Mouse (Mus musculus): ENCODE results near the gene Rnf213.

Rnf213 gene

DNA sequence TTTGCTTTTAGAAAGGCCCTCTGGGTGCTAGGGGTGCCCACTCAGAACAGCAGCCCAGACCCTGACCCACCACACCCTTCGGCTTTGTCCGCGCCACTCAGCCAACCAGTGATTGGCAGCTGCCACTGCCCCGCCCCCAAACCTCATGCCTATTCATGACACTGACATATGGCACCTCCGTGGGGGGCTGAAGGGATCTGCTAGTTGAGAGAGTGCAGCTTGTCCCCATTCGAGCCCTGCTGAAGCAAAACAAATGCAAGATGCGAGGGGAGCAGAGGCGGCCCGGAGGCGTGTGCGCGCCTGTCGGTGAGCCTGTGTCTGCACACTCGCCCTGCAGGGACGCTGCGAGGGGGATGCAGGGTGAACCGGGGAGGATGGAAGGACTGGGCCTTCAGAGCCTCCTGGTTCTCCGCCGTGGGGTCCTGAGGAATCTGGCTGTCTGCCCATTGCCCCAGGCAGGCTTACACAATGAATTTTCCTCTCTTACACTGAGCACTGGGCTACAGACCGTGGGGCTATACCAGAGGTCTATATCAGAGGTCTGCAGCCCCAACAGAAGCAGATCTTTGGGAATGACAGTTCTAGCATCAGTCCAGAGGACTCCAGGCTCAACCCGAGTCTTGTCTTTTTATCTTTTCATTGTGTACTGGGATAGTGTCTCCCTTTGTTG is 122.2 kb downstream of the Rnf213 start:
- no peak for DNase-seq (ENCODE audit: low read depth, low spot score)

DNA sequence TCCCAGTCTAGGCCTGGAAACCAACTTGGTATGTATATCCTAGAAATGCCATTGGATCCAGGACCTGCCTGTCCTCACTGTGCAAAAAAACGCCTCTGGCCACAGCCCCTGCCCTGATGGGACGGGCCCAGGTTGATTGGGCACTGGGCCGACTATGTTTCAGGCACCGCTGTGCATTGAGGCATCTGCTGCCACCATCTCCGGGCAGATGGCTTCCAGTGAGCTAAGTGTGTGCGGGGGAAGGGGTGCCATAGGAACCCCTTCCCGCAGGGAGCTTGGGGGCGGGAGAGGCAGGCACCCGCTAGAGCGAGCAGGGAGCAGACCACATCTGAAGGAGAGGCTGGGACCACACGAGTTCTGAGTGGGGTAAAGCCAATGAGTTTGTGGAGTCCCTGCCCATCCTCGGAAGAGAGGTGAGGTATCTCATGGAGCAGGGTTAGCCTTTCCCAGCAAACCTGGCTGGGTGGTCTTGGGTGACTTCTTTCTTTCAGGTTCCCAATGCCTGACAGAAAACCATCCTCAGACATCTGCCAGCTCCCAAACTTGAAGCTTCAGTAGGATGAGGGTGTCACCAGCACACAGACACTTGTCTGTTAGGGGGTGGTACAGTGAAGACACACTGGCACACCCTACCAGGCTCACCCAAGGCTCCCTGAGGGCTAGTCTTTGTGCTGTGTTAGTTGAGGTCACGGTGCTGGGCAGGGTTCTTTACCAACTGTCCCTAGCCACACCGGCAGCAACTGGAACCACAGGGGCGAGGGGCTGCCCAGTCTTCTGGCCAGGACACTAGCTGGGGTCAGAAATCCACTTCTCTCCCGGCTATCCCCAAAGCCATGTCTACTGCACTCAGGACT is 123.2 kb downstream of the Rnf213 start:
- no peak for DNase-seq (ENCODE audit: low read depth, low spot score)

DNA sequence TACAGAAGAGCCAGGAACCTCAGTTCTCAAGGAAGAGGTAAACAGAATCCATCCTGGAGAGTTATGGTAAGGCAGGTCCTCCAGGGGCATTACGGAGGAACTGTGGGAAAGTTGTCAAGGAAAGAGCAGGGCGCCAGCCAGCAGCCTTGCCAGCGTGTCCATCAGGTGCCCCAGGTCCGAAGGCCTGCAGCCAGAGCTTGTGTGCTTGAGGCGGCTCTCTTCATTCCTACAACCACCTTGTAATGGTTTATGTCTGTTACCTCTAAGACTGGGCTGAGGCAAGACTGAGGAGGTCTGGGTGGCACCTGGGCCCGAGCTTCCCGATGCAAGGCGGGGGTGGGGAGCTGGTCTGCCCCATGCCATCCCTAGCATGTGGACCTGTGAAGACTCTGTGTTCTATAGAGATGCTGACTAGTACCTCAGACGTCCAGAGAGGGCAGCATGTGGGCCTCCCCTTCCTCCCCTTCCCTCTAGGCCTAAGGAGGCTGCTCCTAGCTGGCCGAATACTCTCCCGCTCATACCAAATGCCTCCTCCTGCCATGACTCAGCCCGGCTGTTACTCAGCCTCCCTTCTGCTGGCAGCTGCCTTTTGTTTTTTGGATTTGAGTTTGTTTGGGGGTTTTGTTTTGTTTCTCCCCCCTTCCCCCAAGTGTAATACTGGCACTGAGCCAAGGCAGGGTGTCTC is 123.9 kb downstream of the Rnf213 start:
- no peak for DNase-seq (ENCODE audit: low read depth, low spot score)

DNA sequence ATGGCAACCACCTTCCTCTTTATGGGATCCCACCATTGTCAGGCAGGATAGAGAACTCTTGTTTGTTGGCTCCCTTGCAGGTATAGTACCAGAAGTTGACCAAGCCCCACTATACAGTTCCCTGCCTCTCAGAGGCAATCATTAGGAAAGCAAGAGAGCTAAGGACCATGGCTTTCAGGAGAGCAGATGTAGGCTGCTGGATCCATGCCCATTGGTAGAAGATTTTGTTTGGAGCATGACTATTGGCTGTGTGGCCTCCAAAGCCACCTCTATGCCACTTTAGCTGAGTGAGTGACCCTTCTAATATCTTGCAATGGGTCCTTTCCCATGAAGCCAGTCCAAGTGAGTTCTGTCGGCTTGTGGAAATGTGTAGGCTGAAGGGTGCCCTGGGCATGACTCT is 126.5 kb downstream of the Rnf213 start:
- no peak for DNase-seq (ENCODE audit: low read depth, low spot score)

DNA sequence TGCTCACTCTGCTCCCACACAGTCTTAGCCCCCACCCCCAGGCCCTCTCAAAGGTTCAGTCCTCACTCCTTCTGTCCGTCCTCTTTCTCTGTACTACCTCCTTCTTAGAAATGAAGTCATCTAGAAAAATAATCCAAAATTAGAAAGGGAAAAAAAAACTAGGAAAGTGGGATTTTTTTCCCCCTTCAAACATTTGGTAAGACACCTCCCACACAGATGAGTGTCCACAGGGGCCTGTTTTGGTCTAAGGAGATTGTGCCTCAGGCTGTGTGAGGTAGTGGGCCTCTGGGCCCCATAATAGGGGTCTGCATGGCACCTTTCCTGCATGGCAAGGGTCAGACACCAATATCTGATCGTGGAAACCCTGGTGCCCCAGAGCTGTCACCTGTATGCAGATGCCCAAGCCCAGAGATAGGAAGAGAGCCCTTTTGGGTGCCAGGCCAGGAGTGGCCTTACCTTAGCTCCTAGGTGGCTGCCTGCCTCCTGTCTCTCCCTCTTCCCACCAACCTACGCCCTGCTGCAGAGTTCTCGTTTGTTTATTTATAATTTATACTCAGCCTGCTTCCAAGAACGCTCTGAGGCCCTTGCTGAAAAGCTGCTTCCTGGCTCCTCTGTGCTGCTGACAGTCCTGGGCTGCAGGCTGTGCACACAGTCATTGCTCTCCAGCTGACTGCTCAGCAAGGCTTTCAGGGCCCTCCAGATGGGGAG is 127.3 kb downstream of the Rnf213 start:
- no peak for DNase-seq (ENCODE audit: low read depth, low spot score)

DNA sequence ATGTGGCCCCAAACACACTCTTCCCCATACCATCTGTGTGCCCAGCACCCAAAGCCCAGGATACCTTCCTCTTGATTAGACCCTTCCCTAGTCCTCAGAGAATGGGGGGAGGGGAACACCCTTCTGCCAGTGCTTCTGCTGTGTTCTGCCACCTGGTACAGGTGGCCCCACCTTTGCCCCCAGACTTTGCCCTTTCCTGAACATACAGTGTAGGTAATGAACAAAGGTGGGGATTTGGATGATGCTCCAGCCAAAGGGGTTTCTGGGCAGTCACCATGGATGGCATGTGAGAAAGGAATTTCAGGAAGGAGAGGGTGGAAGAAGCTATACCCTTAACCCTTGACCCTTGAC is 127.8 kb downstream of the Rnf213 start:
- DNase-seq (ENCODE audit: low read depth, low spot score) = no peak

DNA sequence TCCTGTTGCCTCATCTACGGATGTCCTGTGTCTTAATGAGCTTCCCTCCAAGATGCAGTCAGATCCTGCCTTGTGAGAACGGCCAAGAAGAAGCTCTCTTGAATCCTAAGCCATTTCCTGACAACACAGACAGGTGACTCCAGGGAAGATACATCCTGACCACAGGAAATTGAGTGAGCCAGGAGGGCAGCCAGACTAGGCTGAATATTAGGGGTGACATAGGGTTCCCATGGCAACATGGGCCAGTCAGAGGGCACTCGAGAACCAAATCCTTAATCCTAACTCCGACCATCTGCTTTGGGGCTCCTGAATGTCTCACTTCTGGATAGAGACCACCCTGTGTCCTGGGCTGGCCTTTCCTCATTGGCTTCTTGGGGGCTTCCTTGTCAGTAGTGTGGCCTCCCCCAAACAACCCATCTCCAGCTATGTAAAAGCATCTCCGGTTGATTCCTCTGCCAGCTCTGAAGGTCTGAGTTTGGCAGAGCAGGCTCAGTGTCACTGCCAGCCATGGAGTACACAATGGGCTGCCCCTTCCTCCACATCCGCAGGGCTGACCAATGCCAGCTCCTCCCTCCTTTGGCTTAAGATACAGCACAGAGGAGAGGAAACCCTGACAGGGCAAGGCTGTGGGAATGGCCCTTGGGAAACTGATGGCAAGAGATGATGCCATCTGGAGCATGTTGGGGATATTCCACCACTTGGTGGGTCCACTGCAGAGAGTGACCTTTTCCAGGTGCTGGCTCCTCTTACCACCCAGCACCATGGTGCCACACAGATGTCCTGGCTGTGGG is 129.2 kb downstream of the Rnf213 start:
- DNase-seq (ENCODE audit: low read depth, low spot score) = no peak

DNA sequence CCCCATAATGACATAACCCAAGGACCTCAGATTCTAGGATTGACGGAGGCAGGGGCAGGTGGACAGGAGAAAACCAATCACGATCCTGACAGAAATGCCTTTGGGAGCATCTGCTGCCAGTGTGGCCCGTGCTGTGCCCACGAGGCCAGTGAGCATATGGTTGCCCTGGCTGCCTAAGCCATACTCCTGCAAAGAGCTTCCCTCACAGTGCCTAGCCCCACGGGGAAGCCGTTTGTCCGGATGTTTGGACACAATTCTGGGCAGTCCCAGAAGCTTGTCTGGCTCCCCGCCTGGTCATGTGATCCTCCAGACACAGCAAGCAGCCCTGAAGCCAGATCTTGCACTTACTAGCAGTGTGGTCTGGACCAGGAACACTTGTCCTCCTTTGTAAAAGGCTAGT is 129.9 kb downstream of the Rnf213 start:
- DNase-seq (ENCODE audit: low read depth, low spot score) = no peak

DNA sequence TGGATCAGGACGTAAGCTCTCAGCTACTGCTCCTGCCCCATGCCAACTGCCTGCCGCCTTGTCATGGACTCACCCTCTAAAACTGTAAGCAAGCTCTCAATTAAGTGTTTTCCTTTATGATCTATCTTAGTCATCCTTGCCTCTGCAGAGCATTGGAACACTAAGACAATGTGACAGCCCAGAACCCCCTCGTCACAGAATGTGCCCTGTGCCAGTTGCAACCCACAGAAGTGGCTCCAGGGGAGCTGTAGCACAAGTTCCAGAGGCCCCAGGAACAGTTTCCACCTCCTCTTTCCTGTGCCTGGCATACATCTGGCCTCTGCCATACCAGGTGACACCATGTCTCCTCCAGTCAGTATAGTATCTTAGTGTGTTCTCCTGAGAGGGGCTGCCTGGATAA is 130.5 kb downstream of the Rnf213 start:
- DNase-seq (ENCODE audit: low read depth, low spot score) = no peak

DNA sequence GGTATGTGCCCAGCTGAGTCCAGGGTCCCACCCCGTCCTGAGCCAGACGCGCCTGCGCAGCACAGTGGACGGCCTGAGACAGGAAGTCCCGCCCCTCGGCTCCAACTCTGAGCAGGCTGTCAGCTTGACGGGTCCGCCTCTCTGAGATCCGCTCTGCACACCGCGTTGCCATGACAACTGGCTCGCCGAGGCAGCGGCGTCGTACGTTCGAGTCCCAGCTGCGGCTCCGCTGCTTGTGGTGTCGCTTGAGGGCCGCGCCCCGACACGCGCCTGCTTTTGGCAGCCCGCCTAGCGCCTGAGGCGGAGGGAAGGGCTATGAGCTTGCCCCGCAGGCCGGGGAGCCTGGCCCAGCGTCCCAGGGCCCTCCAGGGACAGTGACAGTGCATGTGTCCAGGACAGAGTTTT is 131.6 kb downstream of the Rnf213 start:
- DNase-seq (ENCODE audit: low read depth, low spot score) = peak; percentile 93

DNA sequence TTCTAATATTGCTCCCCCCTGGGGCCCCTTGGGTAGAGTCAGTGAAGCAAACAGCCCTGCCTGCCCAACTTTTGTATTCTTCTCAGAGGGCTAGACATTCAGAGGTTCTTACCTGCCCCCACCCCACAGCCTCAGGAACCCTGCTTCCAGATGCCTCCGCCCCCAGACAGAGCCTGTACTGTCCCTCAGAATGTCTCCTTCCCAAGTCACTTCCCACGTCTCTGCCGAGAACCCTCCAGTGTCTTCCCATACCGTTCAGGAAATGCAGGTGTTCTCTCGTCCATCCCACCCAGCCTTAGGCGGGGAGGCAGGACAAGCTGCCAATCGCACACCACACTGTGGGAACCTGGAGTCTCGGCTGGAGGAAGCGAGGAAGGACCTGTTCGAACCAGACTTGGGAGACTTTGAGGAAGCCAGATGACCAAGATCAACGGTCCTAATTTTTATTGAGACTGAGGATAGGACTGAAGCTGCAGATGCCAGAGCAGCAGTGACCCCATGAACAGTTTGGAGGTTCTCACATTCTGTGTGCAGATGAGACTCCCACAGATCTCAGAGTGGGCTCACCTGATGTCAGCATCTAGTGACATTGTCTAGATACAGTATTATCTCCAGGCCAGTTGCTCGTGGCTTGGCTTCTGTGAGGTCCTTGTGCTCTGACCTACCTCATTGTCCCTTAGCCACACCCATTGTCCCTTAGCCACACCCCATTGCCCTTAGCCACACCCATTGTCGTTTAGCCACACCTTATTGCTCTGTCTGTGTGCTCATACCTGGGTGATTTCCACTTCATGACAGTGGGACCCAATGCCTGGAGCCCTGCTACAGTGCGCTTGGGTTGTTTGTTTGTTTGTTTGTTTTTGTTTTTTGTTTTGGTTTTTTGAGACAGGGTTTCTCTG is 133.4 kb downstream of the Rnf213 start:
- DNase-seq (ENCODE audit: low read depth, low spot score) = no peak

DNA sequence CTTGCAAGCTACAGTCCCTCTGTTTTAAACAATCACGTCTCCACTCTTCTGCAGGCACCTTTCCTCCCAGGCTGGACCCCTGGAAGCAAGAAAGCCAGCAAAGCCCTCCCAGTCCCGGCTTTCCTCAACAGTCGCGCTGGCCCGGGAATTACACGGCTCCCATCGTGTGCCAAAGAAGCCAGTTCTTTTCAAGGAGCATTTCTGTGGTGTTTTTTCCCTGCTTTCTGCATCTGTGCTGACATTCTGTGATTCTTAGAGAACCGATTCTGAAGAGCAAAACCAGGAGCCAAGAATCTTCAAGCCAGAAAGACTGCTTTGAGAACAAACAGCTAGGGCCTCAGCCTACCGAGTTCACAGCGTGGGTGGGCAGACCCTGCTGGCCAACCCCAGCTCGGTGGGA is 136.0 kb downstream of the Rnf213 start:
- DNase-seq (ENCODE audit: low read depth, low spot score) = no peak

DNA sequence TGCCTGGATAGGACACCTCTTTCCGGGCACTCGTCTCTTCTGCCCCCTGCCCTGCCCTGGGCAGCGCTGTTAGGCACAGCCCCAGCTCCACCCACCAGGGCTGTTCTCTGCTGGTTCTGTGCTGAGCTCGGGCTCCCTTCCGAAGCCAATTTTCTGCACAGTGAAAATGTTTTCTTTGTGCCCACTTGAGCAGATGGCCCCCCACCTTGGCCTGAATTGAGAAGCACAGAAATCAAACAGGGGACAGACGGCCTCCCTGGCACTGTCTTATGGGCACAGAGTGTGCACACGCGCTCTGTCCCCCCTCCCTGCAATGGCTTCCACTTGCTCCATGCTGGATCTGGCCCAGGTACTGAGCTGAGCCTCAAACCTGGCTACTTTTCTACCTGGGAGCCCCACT is 139.6 kb downstream of the Rnf213 start:
- no peak for DNase-seq (ENCODE audit: low read depth, low spot score)

DNA sequence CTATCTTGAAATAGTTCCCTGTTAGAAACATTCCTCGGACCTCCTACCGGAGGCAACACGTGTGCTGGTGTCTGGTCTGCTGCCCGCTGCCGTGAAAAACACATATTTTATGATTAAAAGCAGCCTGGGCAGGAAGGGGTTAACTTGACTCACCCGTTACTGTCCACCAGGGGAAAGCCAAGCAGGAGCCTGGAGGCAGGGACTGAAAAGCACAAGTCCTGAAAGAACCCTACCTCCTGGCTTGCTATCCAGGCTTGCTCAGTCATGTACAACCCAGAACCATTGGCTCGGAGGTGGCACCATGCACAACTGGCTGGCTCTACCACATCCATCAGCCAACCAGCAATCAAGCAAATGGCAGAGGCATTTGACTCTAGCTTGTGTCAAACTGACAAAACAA is 140.8 kb downstream of the Rnf213 start:
- no peak for DNase-seq (ENCODE audit: low read depth, low spot score)

Data from A20 (cell line).